Mouse (Mus musculus) MEL (cell line): ENCODE data around the gene Gpr85. TPM values are rescaled to one million over a fixed set of nuclear protein-coding genes. Genes with fewer than 3 reads are reported as not detected.

Experiments used
- DNase-seq: peaks from one replicate; pipeline ENCODE4 v3.0.0; 2011; ENCODE audit warnings: low read depth, low spot score
- H3K27ac ChIP-seq: 2 replicates; pipeline ENCODE4 v1.5.1; 2012; ENCODE audit warnings: low read depth, mild to moderate bottlenecking, control low read depth, low read length, moderate library complexity; ENCODE audit not compliant: control insufficient read depth
- H3K27me3 ChIP-seq, 2 experiments: fragments of 150-350 bp in 1 of 2; sonication (generic) in 1 of 2; 2 replicates each; pipeline ENCODE4 v1.6.1; 2012; ENCODE audit warnings: low read length in 2 of 2, mild to moderate bottlenecking in 2 of 2, improper control_type of control experiment in 1 of 2, moderate library complexity in 1 of 2; ENCODE audit not compliant: insufficient read depth in 2 of 2, control insufficient read depth in 1 of 2
- H3K36me3 ChIP-seq, 2 experiments: 2 replicates each; pipeline ENCODE4 v1.6.1; 2012 to 2014; ENCODE audit warnings: low read length in 2 of 2, improper control_type of control experiment in 1 of 2, inconsistent platforms in 1 of 2, mild to moderate bottlenecking in 1 of 2; ENCODE audit not compliant: insufficient read depth in 2 of 2, control insufficient read depth in 1 of 2
- H3K4me1 ChIP-seq, 2 experiments: fragments of 150-350 bp in 1 of 2; sonication (generic) in 1 of 2; 2 replicates each; pipeline ENCODE4 v1.6.1; 2012; ENCODE audit warnings: low read length in 2 of 2, improper control_type of control experiment in 1 of 2, mild to moderate bottlenecking in 1 of 2; ENCODE audit not compliant: insufficient read depth in 2 of 2, control insufficient read depth in 1 of 2
- H3K4me3 ChIP-seq, 2 experiments: fragments of 150-350 bp in 1 of 2; sonication (generic) in 1 of 2; 2 replicates each; pipeline ENCODE4 v1.5.1; 2012; ENCODE audit warnings: low read depth in 2 of 2, low read length in 2 of 2, mild to moderate bottlenecking in 2 of 2, moderate library complexity in 2 of 2, control low read depth in 1 of 2, improper control_type of control experiment in 1 of 2; ENCODE audit not compliant: control insufficient read depth in 1 of 2, insufficient read depth in 1 of 2
- H3K79me2 ChIP-seq: 2 replicates; pipeline ENCODE4 v1.6.1; 2012; ENCODE audit warnings: mild to moderate bottlenecking, low read length, moderate library complexity; ENCODE audit not compliant: control insufficient read depth, poor library complexity, insufficient read depth
- H3K9ac ChIP-seq: 2 replicates; pipeline ENCODE4 v1.6.1; 2012; ENCODE audit warnings: low read depth, mild to moderate bottlenecking, control low read depth, low read length, moderate library complexity; ENCODE audit not compliant: control insufficient read depth, poor library complexity, severe bottlenecking
- H3K9me3 ChIP-seq: fragments of 150-350 bp; sonication (generic); replicated peaks from 2 replicates; pipeline ENCODE4 v1.6.1; 2012; ENCODE audit warnings: mild to moderate bottlenecking, low read length, improper control_type of control experiment, moderate library complexity; ENCODE audit not compliant: insufficient read depth
- BHLHE40 ChIP-seq: IDR thresholded peaks from 2 replicates; pipeline ENCODE4 v1.6.1; 2012; ENCODE audit warnings: low read depth, mild to moderate bottlenecking, inconsistent platforms, low read length, improper control_type of control experiment, borderline replicate concordance
- CHD1 ChIP-seq: IDR thresholded peaks from 2 replicates; pipeline ENCODE4 v1.6.1; 2012; ENCODE audit warnings: low read depth, mild to moderate bottlenecking, inconsistent platforms, low read length, improper control_type of control experiment
- E2F4 ChIP-seq: IDR thresholded peaks from 2 replicates; pipeline ENCODE4 v1.6.1; 2011; ENCODE audit warnings: low read depth, low read length, improper control_type of control experiment, borderline replicate concordance
- ELF1 ChIP-seq: IDR thresholded peaks from 2 replicates; pipeline ENCODE4 v1.6.1; 2014; ENCODE audit warnings: low read depth, mild to moderate bottlenecking, inconsistent platforms, low read length, improper control_type of control experiment, moderate library complexity
- EP300 ChIP-seq, 2 experiments: IDR thresholded peaks; 2 replicates each; pipeline ENCODE4 v1.6.1; 2011; ENCODE audit warnings: improper control_type of control experiment in 2 of 2, low read length in 2 of 2, low read depth in 1 of 2, mild to moderate bottlenecking in 1 of 2
- GATA1 ChIP-seq: IDR thresholded peaks from 2 replicates; pipeline ENCODE4 v1.6.1; 2011; ENCODE audit warnings: low read depth, low read length, improper control_type of control experiment
- HCFC1 ChIP-seq: IDR thresholded peaks from 2 replicates; pipeline ENCODE4 v1.6.1; 2012; ENCODE audit warnings: low read depth, mild to moderate bottlenecking, inconsistent platforms, low read length, improper control_type of control experiment, moderate library complexity
- KAT2A ChIP-seq: conservative IDR thresholded peaks from 2 replicates; pipeline ENCODE4 v1.6.1; 2012; ENCODE audit warnings: low read depth, low read length, improper control_type of control experiment, inconsistent platforms
- MAX ChIP-seq: IDR thresholded peaks from 2 replicates; pipeline ENCODE4 v1.6.1; 2011; ENCODE audit warnings: low read length, improper control_type of control experiment
- MXI1 ChIP-seq: IDR thresholded peaks from 2 replicates; pipeline ENCODE4 v1.6.1; 2011; ENCODE audit warnings: mild to moderate bottlenecking, low read depth, low read length, improper control_type of control experiment
- MYC ChIP-seq: IDR thresholded peaks from 2 replicates; pipeline ENCODE4 v1.6.1; 2011; ENCODE audit warnings: low read depth, mild to moderate bottlenecking, low read length, improper control_type of control experiment, moderate library complexity
- NELFE ChIP-seq: IDR thresholded peaks from 2 replicates; pipeline ENCODE4 v1.6.1; 2011; ENCODE audit warnings: low read depth, low read length, improper control_type of control experiment
- POLR2A ChIP-seq, 2 experiments: IDR thresholded peaks; 2 replicates each; pipeline ENCODE4 v1.6.1; 2011 to 2012; ENCODE audit warnings: low read length in 2 of 2, mild to moderate bottlenecking in 2 of 2, control low read depth in 1 of 2, improper control_type of control experiment in 1 of 2, low read depth in 1 of 2, moderate library complexity in 1 of 2; ENCODE audit not compliant: control insufficient read depth in 1 of 2, insufficient read depth in 1 of 2, poor library complexity in 1 of 2
- POLR2AphosphoS2 ChIP-seq: IDR thresholded peaks from 2 replicates; pipeline ENCODE4 v1.6.1; 2011; ENCODE audit warnings: low read length, improper control_type of control experiment
- POLR2AphosphoS5 ChIP-seq: IDR thresholded peaks from 2 replicates; pipeline ENCODE4 v1.6.1; 2012; ENCODE audit warnings: low read depth, borderline replicate concordance, mild to moderate bottlenecking, inconsistent platforms, low read length, moderate library complexity, mixed read lengths
- RAD21 ChIP-seq: IDR thresholded peaks from 2 replicates; pipeline ENCODE4 v1.6.1; 2011; ENCODE audit warnings: mild to moderate bottlenecking, low read depth, low read length, improper control_type of control experiment
- RCOR1 ChIP-seq: IDR thresholded peaks from 2 replicates; pipeline ENCODE4 v1.6.1; 2012; ENCODE audit warnings: low read depth, mild to moderate bottlenecking, inconsistent platforms, low read length, improper control_type of control experiment
- SIN3A ChIP-seq: IDR thresholded peaks from 2 replicates; pipeline ENCODE4 v1.6.1; 2012; ENCODE audit warnings: low read length, improper control_type of control experiment, inconsistent platforms
- SMC3 ChIP-seq: IDR thresholded peaks from 2 replicates; pipeline ENCODE4 v1.6.1; 2011; ENCODE audit warnings: low read depth, low read length, improper control_type of control experiment
- TBP ChIP-seq: IDR thresholded peaks from 2 replicates; pipeline ENCODE4 v1.8.0; 2011; ENCODE audit warnings: low read depth, low read length, improper control_type of control experiment
- TCF12 ChIP-seq: IDR thresholded peaks from 2 replicates; pipeline ENCODE4 v1.6.1; 2014; ENCODE audit warnings: low read depth, mild to moderate bottlenecking, inconsistent platforms, low read length, improper control_type of control experiment, moderate library complexity
- USF1 ChIP-seq: IDR thresholded peaks from 2 replicates; pipeline ENCODE4 v1.6.1; 2014; ENCODE audit warnings: low read depth, mild to moderate bottlenecking, inconsistent platforms, low read length, improper control_type of control experiment, moderate library complexity
- USF2 ChIP-seq, 2 experiments: IDR thresholded peaks; 2 replicates each; pipeline ENCODE4 v1.6.1; 2011 to 2012; ENCODE audit warnings: improper control_type of control experiment in 2 of 2, low read length in 2 of 2, borderline replicate concordance in 1 of 2, inconsistent platforms in 1 of 2, low read depth in 1 of 2, mild to moderate bottlenecking in 1 of 2; ENCODE audit not compliant: insufficient read depth in 1 of 2
- ZMIZ1 ChIP-seq: IDR thresholded peaks from 2 replicates; pipeline ENCODE4 v1.6.1; 2012; ENCODE audit warnings: low read depth, mild to moderate bottlenecking, inconsistent platforms, low read length, improper control_type of control experiment, moderate library complexity
- ZNF384 ChIP-seq: IDR thresholded peaks from 2 replicates; pipeline ENCODE4 v1.6.1; 2012; ENCODE audit warnings: low read depth, mild to moderate bottlenecking, inconsistent platforms, low read length, improper control_type of control experiment
- polyA plus RNA-seq, 2 experiments: library from polyadenylated mRNA; stranded (reverse) in 1 of 2; unstranded in 1 of 2; fragments of >175 nt in 1 of 2; fragments of >200 nt in 1 of 2; gene quantifications; 2 replicates each; pipeline versions ENCODE4 v1.2.1 to v1.2.4; 2012; ENCODE audit warnings: low replicate concordance in 2 of 2, low read depth in 1 of 2; ENCODE audit not compliant: insufficient read length in 2 of 2, insufficient read depth in 1 of 2, missing spikeins in 1 of 2
- total RNA-seq: library from RNA; depleted of rRNA; stranded (reverse); fragments of 300-350 nt; gene quantifications from 2 replicates; pipeline ENCODE4 v1.2.3, GENCODE M21; 2012

The Gpr85 gene
- total and polyA plus RNA-seq, 3 experiments: not detected

GRCm38 (mm10) chr6:13870919-13871624 is 31.3 kb upstream of the Gpr85 start, which contains the start of gene 2610001J05Rik:
Gene 2610001J05Rik, minus strand, starts transcription at chr6:13871518.
- H3K36me3 ChIP-seq: peaks cover 0 to 11% of the 10 kb centered on the region in 2 experiments; a peak in 2 of 4 replicates
- peak within 1 kb of the TSS; percentile 74 to 90 for H3K4me3 ChIP-seq
- no peaks in the 10 kb centered on the region for H3K9me3 ChIP-seq
- TF ChIP-seq E2F4 (no peak), ELF1 (peak; percentile 62; the same call in 1 of the 2 replicates), TBP (peak; percentile 93), NELFE (peak; percentile 65; the same call in 1 of the 2 replicates), ZMIZ1 (peak; percentile 85), EP300 (IDR thresholded peaks at IDR 0.05; ENCODE audit: low read depth in 1 of 2, low read length in 2 of 2) (peak in 1 of 2 experiments; percentile 19; a peak in 1 of 4 replicates), MAX (peak; percentile 84), GATA1 (peak; percentile 57; the same call in 1 of the 2 replicates), TCF12 (peak; percentile 77), CHD1 (peak; percentile 72; the same call in 1 of the 2 replicates), ZNF384 (no peak), MYC (peak; percentile 54; the same call in 1 of the 2 replicates), KAT2A (peak; percentile 89), MXI1 (peak; percentile 52), RAD21 (no peak), POLR2AphosphoS5 (peak; percentile 26; the same call in 1 of the 2 replicates), POLR2A (IDR thresholded peaks at IDR 0.05; ENCODE audit: control insufficient read depth in 1 of 2, insufficient read depth in 1 of 2, low read depth in 1 of 2, low read length in 2 of 2, poor library complexity in 1 of 2) (peak; percentile 47 to 93; a peak in 2 of 4 replicates), BHLHE40 (peak; percentile 61; the same call in 1 of the 2 replicates), USF1 (peak; percentile 87), SIN3A (peak; percentile 85; the same call in 1 of the 2 replicates), USF2 (IDR thresholded peaks at IDR 0.05; ENCODE audit: borderline replicate concordance in 1 of 2, insufficient read depth in 1 of 2, low read depth in 1 of 2, low read length in 2 of 2) (0 out of 4 replicates have a peak, but pooled peaks have one; percentile 26 to 35), RCOR1 (no peak), HCFC1 (peak; percentile 99), POLR2AphosphoS2 (peak; percentile 90; the same call in 1 of the 2 replicates), SMC3 (no peak)
- H3K9ac ChIP-seq: peak within 1 kb of the TSS; percentile 81
- H3K27ac ChIP-seq: peak within 1 kb of the TSS; percentile 92
- peaks cover 2% of the 10 kb centered on the region; the same call in 1 of the 2 replicates for H3K79me2 ChIP-seq
- DNase-seq: peak; percentile 95
- peaks cover 0 to 6% of the 10 kb centered on the region in 2 experiments; a peak in 3 of 4 replicates for H3K4me1 ChIP-seq
- no peaks in the 10 kb centered on the region for H3K27me3 ChIP-seq
